Mouse (Mus musculus) urinary bladder, postnatal 4 days (tissue): ENCODE data around the gene Sp6.

Experiments
- DNase-seq, 2 experiments: peaks; one replicate each; pipeline ENCODE4 v3.0.0; 2021 to 2022; ENCODE audit warnings: low spot score in 2 of 2

Gene Sp6

GRCm38 (mm10) chr11:97013121-97013670 is at the start of gene Sp6:
Gene Sp6 (plus strand): TSS chr11:97013394.
- DNase-seq, result no peak

DNA sequence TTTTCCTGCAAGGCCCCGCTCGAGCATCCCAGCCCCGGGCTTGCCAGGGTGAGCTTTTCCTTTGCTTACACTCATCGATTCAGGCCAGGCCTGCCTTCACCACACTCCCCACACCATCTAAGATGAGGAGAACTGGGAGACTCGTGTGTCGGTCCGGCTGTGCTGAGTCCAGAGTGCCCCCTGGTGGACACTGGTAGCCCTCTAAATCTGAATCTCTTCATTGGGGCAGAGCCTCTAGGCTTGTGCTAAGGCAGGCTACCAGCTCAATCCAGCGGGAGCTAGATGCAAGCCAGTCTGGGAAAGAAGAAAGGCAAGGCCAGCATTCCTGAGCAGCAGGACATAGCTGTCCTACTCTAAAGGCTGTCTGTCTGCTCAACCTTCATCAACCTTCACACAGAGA is 49.6 kb upstream of the Sp6 start:
- peak; percentile 75 to 90 for DNase-seq

GRCm38 (mm10) chr11:96966172-96966571 is 47.0 kb upstream of the Sp6 start:
- DNase-seq, result no peak

- DNase-seq, result no peak
Observed at GRCm38 (mm10) chr11:96966914-96967543, 46.2 kb upstream of the Sp6 start.

DNA sequence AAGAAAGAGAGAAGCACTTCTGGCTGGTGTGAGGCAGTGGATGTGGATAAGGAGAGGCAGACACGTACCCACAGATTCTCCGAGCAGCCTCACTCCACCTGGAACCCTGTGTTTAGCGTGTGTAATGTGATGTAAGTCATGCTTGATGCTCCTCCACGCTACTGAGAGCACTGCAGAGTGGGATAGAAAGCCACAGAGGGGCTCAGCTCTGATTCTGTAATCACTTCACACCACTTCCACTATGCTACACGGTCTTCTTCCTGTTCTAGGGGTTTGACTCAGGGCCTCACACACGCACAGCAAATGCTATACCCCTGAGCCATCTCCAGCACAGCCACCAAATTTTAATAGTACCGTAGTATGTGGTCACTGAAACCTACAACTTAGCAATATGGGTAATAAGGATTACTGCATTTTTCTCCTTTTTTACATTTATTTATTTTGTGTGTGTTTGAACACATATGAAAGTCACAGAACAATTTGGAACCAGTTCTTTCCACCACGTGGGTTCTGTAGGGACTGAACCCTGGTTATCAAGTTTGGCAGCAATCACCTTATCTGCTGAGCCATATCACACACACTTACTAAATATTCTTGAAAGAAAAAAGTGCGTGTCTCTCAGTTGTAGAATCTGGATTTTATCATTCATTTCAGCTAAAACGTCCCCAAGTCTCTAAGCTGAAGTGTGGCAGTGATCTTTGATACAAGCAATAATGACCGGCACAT is 45.5 kb upstream of the Sp6 start:
- DNase-seq, result no peak

- DNase-seq, result no peak
Observed at GRCm38 (mm10) chr11:96968476-96968875, 44.7 kb upstream of the Sp6 start.

GRCm38 (mm10) chr11:96969280-96969722 is 43.9 kb upstream of the Sp6 start:
- DNase-seq, result no peak

DNA sequence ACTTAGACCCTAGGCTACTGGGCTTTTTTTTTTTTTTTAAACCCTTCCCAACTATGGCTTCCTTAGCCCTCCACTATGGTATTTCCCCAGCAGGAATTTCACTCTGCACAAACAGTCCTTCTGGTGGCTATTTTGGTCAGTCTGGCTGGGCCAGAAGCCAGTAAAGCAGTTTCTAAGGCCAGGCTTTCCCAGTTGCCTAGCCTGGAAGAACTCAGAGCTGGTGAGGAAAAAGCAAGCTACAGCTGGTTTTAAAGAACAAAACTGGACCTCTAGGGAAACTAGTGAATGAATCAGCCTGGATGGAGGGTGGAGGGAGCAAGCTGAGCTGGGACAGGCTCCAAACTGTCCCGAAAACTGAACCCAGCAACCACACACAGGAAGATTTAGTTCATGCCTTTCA is 43.4 kb upstream of the Sp6 start:
- peak in 1 of 2 experiments; percentile 56 for DNase-seq

DNA sequence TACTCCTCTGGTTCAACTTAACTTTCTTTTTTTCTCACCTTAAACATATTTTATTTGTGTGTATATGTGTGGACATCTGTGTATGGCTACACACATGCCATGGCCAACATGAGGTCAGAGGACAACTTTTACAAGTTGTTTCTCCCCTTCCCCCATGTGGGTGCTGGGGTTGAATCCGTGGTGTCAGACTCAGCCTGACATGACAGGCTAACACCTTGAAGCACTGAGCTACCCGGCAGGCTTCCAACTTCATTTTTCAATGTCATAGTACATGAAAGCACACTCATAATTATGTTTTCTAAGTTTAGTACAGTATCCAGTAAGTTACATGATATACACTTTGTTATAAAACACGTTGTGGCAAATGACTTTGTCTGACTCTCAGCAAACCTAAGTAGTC is 42.9 kb upstream of the Sp6 start:
- DNase-seq, result no peak

GRCm38 (mm10) chr11:96972906-96973305 is 40.3 kb upstream of the Sp6 start:
- no peak for DNase-seq

GRCm38 (mm10) chr11:96973426-96973964 is 39.7 kb upstream of the Sp6 start:
- DNase-seq, result no peak

DNA sequence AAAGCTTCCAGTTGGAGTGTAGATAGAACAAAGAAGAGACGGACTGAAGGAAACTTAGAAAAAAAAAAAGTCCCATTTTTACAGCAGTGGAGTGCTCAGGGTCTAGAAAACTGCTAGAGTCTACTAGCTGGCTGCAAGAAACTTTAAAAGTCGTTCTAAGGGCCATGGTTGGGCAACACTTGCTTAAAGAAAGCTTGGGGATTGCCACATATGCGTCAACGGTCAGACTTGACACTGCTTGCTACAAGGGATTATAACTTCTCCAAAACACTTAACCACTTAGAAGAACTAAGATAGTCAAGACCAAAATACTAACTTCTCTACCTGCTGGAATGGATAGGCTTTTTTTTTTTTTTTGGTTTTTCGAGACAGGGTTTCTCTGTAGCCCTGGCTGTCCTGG is 38.4 kb upstream of the Sp6 start:
- DNase-seq, result no peak

DNA sequence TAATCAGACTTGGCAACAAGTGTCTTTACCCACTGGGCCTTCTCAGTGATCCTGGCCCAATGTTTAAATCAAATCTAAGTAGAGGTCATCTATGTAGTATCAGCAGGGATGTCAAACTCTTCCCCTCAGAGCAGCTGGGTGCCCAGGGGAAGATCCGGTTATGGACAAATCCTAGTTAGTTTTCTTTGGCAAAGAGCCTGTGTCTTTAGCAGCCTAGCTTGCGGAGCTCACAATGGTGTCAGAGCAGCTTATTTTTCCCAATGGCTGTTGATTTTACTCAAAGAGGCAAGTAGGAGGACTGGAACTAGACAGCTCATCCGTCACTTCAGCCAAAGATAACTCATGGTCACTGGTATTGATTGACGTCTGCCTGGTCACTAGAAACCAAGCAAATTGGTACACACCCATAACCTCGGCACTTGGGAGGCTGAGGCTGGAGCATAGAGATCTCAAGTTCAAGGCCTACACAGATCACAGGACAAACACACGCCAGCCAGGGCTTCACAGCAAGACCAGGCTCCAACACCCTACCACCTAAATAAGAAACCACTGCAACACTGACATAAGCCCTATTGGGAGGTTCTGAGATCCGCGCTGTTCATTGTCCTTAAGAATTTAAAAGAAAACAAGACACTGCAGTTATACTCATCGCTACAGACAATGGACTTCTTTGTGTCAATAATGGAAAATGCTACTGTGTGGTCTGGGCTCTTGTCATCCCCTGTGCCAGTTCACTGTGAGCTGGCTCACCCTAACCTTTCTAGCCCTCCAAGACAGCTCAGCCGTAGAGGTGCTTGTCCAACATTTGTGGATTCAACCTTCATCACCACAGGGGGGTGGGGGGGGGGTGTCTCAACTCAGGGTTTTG is 37.4 kb upstream of the Sp6 start:
- DNase-seq, result no peak

- no peak for DNase-seq
Observed at GRCm38 (mm10) chr11:96976379-96976687, 36.9 kb upstream of the Sp6 start.

DNA sequence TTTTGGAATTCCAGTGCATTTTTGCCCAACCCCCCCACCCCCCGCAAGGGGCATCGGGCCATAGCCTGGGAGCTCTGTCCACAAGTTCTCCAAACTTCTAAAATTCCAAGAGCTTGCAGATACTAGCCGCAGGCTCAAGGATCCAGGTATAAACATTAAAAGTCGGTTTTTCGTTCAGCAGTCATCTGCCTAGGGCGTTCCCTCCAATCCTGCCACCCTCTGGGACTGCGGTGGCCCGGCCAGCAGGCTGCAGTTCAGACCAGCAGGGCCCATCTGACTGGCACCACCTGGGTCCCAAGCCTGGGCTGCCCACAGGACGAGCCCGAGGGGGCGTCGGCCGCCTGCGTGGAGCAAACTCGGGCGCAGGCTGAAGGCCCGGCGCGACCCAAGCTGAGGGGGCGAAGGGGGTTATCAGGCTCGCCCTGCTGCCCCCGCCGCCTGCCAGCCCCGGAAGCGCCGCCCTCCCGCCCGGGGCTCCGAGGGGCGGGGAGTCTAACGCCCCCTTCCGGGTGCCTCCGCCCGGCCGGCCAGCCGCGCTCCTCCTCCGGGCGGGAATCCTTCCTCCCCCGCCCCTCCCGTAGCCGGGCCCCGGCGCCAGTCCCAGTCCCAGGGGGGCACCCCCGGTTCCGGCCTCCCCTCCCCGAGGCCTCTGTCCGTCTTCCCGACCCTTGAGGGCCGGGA is 36.1 kb upstream of the Sp6 start:
- DNase-seq, result peak; percentile 88 to 89

- DNase-seq, result peak; percentile 98 to 99
Observed at GRCm38 (mm10) chr11:96977606-96978400, 35.4 kb upstream of the Sp6 start.

DNA sequence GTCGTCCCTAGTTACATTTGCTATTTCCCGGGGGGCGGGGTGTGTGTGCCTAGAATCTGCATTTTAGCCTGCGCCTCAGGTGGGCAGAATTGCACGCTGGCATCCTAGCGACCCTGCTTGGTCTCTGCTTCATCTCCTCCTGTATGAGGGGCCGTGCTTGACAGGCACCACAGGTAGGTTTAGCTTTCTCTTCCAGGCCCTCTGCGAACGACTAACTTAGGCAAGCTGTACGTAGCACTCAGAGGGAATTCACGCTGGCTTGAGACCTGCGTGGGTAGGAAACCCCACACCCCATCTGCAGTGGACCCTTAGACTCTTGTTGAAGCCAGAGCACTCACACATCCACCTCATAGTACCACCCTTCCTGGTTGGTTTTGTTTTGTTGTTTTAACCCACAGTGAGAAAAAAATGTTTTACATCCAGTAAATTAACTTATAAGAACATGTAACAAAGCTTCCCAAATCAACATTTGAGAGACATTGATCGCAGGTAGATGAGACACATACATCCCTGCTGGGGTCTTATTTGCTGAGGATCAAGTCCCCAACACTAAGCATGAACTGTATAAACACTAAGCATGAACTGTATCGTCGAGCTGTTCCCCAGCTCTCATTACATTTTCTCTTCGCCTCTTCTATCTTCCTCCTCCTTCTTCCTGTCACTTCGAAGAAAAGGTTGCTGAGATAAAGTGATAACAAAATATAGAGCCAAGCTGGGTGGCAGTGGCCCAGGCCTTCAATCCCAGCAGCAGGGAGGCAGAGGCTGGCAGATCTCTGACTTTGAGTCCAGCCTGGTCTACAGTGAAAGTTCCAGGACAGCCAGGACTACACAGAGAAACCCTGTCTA is 34.6 kb upstream of the Sp6 start:
- no peak for DNase-seq

DNA sequence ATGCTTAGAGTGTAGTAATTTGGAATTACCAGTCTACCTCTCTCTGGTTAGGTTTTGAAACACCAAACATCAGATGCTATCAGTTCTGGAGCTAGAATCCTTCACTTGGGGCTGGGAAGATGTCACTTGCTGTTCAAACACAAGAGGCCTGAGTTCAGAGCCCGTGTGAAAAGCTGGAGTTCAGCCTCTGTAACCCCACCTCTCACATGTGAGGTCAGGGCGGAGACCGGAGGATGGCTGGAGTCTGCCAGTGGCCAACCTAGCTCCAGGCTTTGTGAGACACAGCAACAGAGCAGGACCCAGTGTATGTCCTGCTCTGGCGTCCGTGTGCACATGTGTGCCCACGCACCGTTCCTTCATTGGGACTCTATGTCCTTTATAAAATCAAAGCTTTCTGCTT is 33.9 kb upstream of the Sp6 start:
- DNase-seq, result no peak

DNA sequence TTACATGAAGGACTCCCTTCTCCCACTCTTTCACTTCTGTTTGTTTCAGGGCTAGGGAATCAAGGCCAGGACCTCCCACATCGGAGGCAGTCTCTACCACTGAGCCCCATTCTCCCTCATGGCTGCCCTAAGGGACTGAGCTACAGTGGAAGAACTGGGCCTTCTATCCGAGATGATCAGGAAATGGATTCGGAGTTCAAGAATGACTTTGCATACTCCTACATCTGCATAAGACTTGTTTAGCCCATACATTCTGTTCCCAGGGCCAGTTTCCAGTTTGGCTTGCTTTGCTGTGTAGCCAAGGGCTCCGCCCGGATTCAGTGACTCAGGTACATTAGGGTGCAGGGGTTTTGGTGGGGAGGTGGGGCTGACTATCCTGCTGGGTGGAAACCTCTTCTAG is 33.2 kb upstream of the Sp6 start:
- DNase-seq, result no peak

- no peak for DNase-seq
Observed at GRCm38 (mm10) chr11:96981461-96981860, 31.7 kb upstream of the Sp6 start.
